Mouse (Mus musculus): ENCODE data around the gene Akr7a5. TPM values are rescaled to one million over a fixed set of nuclear protein-coding genes. Genes with fewer than 3 reads are reported as not detected.

Akr7a5 gene
- polyA plus RNA-seq, 1 experiment from 2014 or later, result 120 TPM

Small RNA genes within 50 kb of the gene (microRNA-seq; reads per million reads assigned to microRNA genes)
- gene Gm24245 (3.0 reads per million, percentile 12 among the genes with 10 or more reads in this experiment), gene Gm25732 (0.52 reads per million)

Other genes starting within 250 kb of the Akr7a5 start
- gene Htr6, start 235.2 kb upstream of the Akr7a5 start, polyA plus RNA-seq (2015; fragmentation: Nextera tagmentation; extraction: Ambion mirVana), result 0.27 and 0.34 TPM in 2 replicates
- 140 and 143 TPM in 2 replicates for gene Nbl1, start 217.8 kb upstream of the Akr7a5 start, polyA plus RNA-seq (2015; fragmentation: Nextera tagmentation; extraction: Ambion mirVana)
- 441 and 454 TPM in 2 replicates for gene Minos1, start 179.6 kb upstream of the Akr7a5 start, polyA plus RNA-seq (2015; fragmentation: Nextera tagmentation; extraction: Ambion mirVana)
- 396 and 406 TPM in 2 replicates for gene Capzb, start 117.8 kb upstream of the Akr7a5 start, polyA plus RNA-seq (2015; fragmentation: Nextera tagmentation; extraction: Ambion mirVana)
- 16.9 and 18.0 TPM in 2 replicates for gene Pqlc2, start within 50 bp of the Akr7a5 start, polyA plus RNA-seq (2015; fragmentation: Nextera tagmentation; extraction: Ambion mirVana)
- 118 and 119 TPM in 2 replicates for gene Mrto4, start 41.8 kb downstream of the Akr7a5 start, polyA plus RNA-seq (2015; fragmentation: Nextera tagmentation; extraction: Ambion mirVana)
- 22.8 and 28.0 TPM in 2 replicates for gene Emc1, start 41.8 kb downstream of the Akr7a5 start, polyA plus RNA-seq (2015; fragmentation: Nextera tagmentation; extraction: Ambion mirVana)
- gene Ubr4, start 41.9 kb downstream of the Akr7a5 start, polyA plus RNA-seq (2015; fragmentation: Nextera tagmentation; extraction: Ambion mirVana), result 75.6 and 78.3 TPM in 2 replicates
- 4.4 and 4.6 TPM in 2 replicates for gene Iffo2, start 219.8 kb downstream of the Akr7a5 start, polyA plus RNA-seq (2015; fragmentation: Nextera tagmentation; extraction: Ambion mirVana)

Data from limb, embryonic 13.5 days (tissue).